Mouse (Mus musculus) limb, embryonic 10.5 days (tissue): ENCODE measurements around the gene Spag5. TPM values are rescaled to one million over a fixed set of nuclear protein-coding genes. Genes with fewer than 3 reads are reported as not detected.

Experiments
- DNase-seq: peaks from one replicate; pipeline ENCODE4 v3.0.0-alpha.2; 2017; ENCODE audit warnings: low spot score
- H3K27ac ChIP-seq: fragments of 300-500 bp; sonication (generic); 2 replicates; pipeline ENCODE4 v1.5.1; 2016; ENCODE audit warnings: mild to moderate bottlenecking
- H3K27me3 ChIP-seq: fragments of 300-500 bp; sonication (generic); 2 replicates; pipeline ENCODE4 v1.6.1; 2016; ENCODE audit warnings: low read depth, mild to moderate bottlenecking; ENCODE audit not compliant: poor library complexity, severe bottlenecking
- H3K36me3 ChIP-seq: fragments of 300-500 bp; sonication (generic); 2 replicates; pipeline ENCODE4 v1.6.1; 2016; ENCODE audit warnings: mild to moderate bottlenecking, moderate library complexity
- H3K4me1 ChIP-seq: fragments of 300-500 bp; sonication (generic); 2 replicates; pipeline ENCODE4 v1.6.1; 2016
- H3K4me3 ChIP-seq: fragments of 300-500 bp; sonication (generic); 2 replicates; pipeline ENCODE4 v1.5.1; 2016; ENCODE audit warnings: mild to moderate bottlenecking, moderate library complexity
- H3K9me3 ChIP-seq: fragments of 300-500 bp; sonication (generic); replicated peaks from 2 replicates; pipeline ENCODE4 v1.6.1; 2016; ENCODE audit warnings: mild to moderate bottlenecking
- WGBS: fragments of 180-500 bp; shearing (Covaris S2); methylation state at CpG from one replicate; pipeline ENCODE4 v1.1.7; 2016; 5-methylcytosine and 5-hydroxymethylcytosine counted together
- polyA plus RNA-seq: library from polyadenylated mRNA; unstranded; fragments of >200 nt; fragmentation: Nextera tagmentation; extraction: Ambion mirVana; gene quantifications from 2 replicates; pipeline ENCODE4 v1.2.1, GENCODE M21; 2016

Spag5 gene
- polyA plus RNA-seq, 1 experiment from 2014 or later = 84.8 TPM

- H3K36me3 ChIP-seq = no peaks in the 10 kb centered on the region
- 35% methylated on average over 8 of the region's 8 CpGs for WGBS
- DNase-seq = no peak
- H3K4me3 ChIP-seq = no peak overlapping the region
- no peaks in the 10 kb centered on the region for H3K9me3 ChIP-seq
- H3K4me1 ChIP-seq = peaks cover 38% of the 10 kb centered on the region
- H3K27ac ChIP-seq = no peak overlapping the region; the same call in 1 of the 2 replicates
- H3K27me3 ChIP-seq = peaks cover 7% of the 10 kb centered on the region
Measured at GRCm38 (mm10) chr11:78364103-78364502, 62.8 kb downstream of the Spag5 start.

GRCm38 (mm10) chr11:78367456-78368225 is 66.3 kb downstream of the Spag5 start:
- Histone ChIP-seq H3K4me1 (peaks cover 36% of the 10 kb centered on the region), H3K4me3 (no peak overlapping the region), H3K27ac (0 out of 2 replicates have a peak overlapping the region, but pooled peaks have one; percentile 38), H3K27me3 (peaks cover under 1% of the 10 kb centered on the region; the same call in 1 of the 2 replicates), H3K9me3 (no peaks in the 10 kb centered on the region), H3K36me3 (no peaks in the 10 kb centered on the region)
- 92% methylated on average over 15 of the region's 15 CpGs for WGBS
- no peak for DNase-seq

- WGBS = 50% methylated on average over 1 of the region's 1 CpGs
- Histone ChIP-seq H3K4me1 (peaks cover 32% of the 10 kb centered on the region), H3K27ac (no peak overlapping the region), H3K4me3 (no peak overlapping the region), H3K27me3 (no peaks in the 10 kb centered on the region), H3K9me3 (no peaks in the 10 kb centered on the region), H3K36me3 (no peaks in the 10 kb centered on the region)
- DNase-seq = no peak
Measured at GRCm38 (mm10) chr11:78370389-78370788, 69.1 kb downstream of the Spag5 start.

GRCm38 (mm10) chr11:78371711-78372110 is 70.4 kb downstream of the Spag5 start:
- H3K27ac ChIP-seq = no peak overlapping the region
- no peak for DNase-seq
- no peaks in the 10 kb centered on the region for H3K9me3 ChIP-seq
- H3K4me3 ChIP-seq = no peak overlapping the region
- no peaks in the 10 kb centered on the region for H3K36me3 ChIP-seq
- H3K4me1 ChIP-seq = peaks cover 38% of the 10 kb centered on the region
- 87% methylated on average over 11 of the region's 11 CpGs for WGBS
- H3K27me3 ChIP-seq = no peaks in the 10 kb centered on the region

Other genes starting within 250 kb of the Spag5 start
- gene Eral1, start 221.1 kb upstream of the Spag5 start, polyA plus RNA-seq = 43.4 and 45.4 TPM in 2 replicates
- 22.7 and 24.2 TPM in 2 replicates for gene Fam222b, start 206.9 kb upstream of the Spag5 start, polyA plus RNA-seq
- 178 and 181 TPM in 2 replicates for gene Traf4, start 135.9 kb upstream of the Spag5 start, polyA plus RNA-seq
- 17.3 and 19.9 TPM in 2 replicates for gene Nek8, start 124.9 kb upstream of the Spag5 start, polyA plus RNA-seq
- 10.0 and 13.1 TPM in 2 replicates for gene Tlcd1, start 124.8 kb upstream of the Spag5 start, polyA plus RNA-seq
- gene Rpl23a, start 117.9 kb upstream of the Spag5 start, polyA plus RNA-seq = 1,157 and 1,293 TPM in 2 replicates
- 139 and 141 TPM in 2 replicates for gene Rab34, start 113.1 kb upstream of the Spag5 start, polyA plus RNA-seq
- gene Proca1, start 108.1 kb upstream of the Spag5 start, polyA plus RNA-seq = 0.88 and 1.6 TPM in 2 replicates
- 40.9 and 43.8 TPM in 2 replicates for gene Sdf2, start 55.8 kb upstream of the Spag5 start, polyA plus RNA-seq
- 38.2 and 41.6 TPM in 2 replicates for gene Supt6, start 55.5 kb upstream of the Spag5 start, polyA plus RNA-seq
- 63.6 and 68.9 TPM in 2 replicates for gene 2610507B11Rik, start 39.8 kb upstream of the Spag5 start, polyA plus RNA-seq
- 0.31 TPM in 2 replicates for gene BC030499, start 10.7 kb upstream of the Spag5 start, polyA plus RNA-seq
- 2.0 and 4.3 TPM in 2 replicates for gene Aldoc, start 21.4 kb downstream of the Spag5 start, polyA plus RNA-seq
- gene Pigs, start 26.9 kb downstream of the Spag5 start, polyA plus RNA-seq = 80.3 and 83.6 TPM in 2 replicates
- 77.9 and 83.0 TPM in 2 replicates for gene Unc119, start 42.0 kb downstream of the Spag5 start, polyA plus RNA-seq
- 0.06 TPM in 1 of 2 replicates, not detected in the other for gene Foxn1, start 85.0 kb downstream of the Spag5 start, polyA plus RNA-seq
- not detected in 2 replicates for gene Slc13a2, start 120.7 kb downstream of the Spag5 start, polyA plus RNA-seq
- 15.0 and 18.1 TPM in 2 replicates for gene Slc46a1, start 164.2 kb downstream of the Spag5 start, polyA plus RNA-seq
- 2.3 and 2.5 TPM in 2 replicates for gene Sarm1, start 196.2 kb downstream of the Spag5 start, polyA plus RNA-seq
- gene Vtn, start 197.6 kb downstream of the Spag5 start, polyA plus RNA-seq = 0.11 TPM in 1 of 2 replicates, not detected in the other
- gene Sebox, start 201.9 kb downstream of the Spag5 start, polyA plus RNA-seq = not detected in 2 replicates
- gene Tmem199, start 210.6 kb downstream of the Spag5 start, polyA plus RNA-seq = 73.7 and 85.5 TPM in 2 replicates
- gene Poldip2, start 210.7 kb downstream of the Spag5 start, polyA plus RNA-seq = 179 TPM in 2 replicates
- 92.4 and 94.1 TPM in 2 replicates for gene Tnfaip1, start 234.8 kb downstream of the Spag5 start, polyA plus RNA-seq
- 85.7 and 97.9 TPM in 2 replicates for gene Ift20, start 234.8 kb downstream of the Spag5 start, polyA plus RNA-seq
- gene Tmem97, start 249.2 kb downstream of the Spag5 start, polyA plus RNA-seq = 87.7 and 104 TPM in 2 replicates